Mouse (Mus musculus): ENCODE results near the gene Lpp. TPM values are rescaled to one million over a fixed set of nuclear protein-coding genes. Genes with fewer than 3 reads are reported as not detected.

The Lpp gene
- total RNA-seq, 4 experiments from 2014 or later: 54.0 to 80.8 (median 65.0) TPM

DNA sequence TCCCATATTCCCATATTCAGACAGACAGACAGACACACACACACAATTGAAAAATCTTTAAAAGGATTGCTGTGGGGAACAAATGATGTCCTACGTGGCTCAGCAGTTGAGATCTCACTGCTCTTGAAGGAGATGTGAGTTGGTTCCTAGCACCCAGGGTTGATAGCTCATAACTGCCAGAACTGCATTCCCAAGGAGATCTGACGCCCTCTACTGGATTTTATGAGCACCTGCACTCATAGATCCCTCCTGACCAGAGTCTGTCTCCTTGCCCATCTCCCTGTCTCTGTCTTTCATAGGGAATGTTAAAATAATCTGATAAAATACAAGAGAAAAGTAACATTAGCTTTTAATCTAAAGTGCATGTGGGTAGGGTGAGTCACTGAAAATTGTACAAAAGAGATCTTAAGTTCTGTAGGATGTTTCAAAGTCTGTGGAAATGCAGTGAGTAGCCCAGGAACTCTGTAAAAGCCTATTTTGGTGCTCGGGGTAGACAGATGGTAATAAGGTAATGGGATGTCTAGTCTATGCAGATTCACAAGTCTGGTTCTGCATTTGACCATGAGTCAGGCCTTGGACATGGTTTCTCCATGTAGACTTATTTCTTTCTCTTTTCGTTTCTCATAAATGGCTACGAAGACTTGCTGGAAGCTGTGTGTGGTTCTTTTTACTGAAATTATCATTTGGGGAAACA, 429.0 kb downstream of the Lpp start:
- DNase-seq: no peak

DNA sequence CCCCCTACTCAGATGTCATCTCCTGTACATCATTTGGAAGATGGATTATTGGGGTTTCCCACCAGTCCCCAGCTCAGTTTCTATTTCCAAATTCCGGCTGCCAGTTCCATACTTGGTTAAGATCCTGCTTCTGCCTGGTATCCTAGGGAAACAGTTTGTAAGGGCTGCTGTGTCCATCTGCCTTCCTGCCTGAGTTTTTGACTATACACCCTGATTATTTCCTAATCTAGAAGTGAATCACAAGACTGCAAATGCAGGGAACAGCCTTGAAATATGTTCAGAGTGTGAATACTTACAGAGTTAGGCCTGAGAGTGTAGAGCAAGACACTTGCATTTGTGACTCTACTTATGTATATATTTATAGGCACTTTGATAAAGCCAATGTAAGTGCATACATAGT, 429.6 kb downstream of the Lpp start:
- no peak for DNase-seq

DNA sequence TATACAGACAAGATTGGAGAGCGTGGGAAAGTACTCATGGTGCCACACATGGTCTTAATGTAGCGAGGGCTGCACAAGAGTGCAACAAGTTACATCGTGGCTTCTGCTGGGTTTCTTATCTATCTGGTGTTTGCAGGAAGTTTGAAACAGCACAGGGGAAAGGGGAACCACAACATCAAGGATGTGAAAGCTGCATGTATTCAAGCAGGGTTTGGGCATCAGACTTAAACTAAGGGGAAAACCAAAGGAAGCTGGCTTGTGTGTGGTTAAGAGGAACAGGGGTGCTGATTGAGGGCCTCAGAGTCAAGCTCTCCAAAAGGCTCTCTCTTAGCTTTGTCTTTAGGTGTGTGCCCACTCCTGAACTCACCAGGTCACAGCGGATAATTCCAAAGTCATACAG, 433.1 kb downstream of the Lpp start:
- no peak for DNase-seq

DNA sequence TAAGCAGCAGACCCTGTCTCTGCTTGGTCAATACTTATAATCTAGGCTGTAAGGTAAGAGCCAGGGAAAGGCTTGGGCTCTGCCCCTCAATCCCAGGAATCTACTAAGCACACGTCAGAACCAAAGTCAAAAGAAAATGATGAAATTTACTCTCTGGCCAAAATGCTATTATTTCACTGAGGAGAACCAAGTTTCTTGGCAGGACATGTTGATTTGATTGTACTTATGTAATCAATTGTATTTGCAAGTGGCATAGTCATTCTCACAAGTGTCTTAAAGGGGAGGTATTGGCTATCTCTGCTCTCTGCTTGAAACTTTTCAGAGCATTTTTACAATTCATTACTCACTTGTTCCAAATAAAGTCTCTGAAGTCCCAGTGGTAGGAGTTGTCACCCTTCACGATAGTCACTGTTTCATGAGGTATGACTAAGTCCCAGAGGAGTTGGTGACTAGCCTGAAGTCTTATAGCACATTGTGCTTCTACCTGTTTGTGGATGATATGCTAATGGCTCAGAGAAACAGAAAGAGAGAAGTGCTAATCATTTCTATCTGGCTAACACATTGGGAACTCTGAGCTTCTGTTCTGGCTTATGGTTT, 435.0 kb downstream of the Lpp start:
- no peak for DNase-seq

DNA sequence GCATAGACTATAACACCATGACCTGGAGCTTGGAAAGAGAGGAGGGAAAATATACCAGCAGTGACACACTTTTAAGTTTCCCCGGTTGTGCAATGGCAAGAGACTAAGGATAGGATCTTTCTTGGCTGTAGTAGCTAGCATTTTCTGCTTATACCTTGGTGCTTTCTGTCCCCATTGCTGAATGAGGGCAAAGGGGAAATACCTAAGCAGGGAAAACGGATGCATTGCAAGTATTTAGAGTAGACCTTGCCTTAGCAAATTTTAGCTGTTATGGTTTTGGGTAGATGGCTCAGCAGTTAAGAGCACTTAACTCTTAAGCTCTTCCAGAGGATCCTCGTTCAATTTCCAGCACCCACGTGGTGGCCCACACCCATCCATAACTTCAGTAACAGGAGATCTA, 436.6 kb downstream of the Lpp start:
- DNase-seq: no peak

DNA sequence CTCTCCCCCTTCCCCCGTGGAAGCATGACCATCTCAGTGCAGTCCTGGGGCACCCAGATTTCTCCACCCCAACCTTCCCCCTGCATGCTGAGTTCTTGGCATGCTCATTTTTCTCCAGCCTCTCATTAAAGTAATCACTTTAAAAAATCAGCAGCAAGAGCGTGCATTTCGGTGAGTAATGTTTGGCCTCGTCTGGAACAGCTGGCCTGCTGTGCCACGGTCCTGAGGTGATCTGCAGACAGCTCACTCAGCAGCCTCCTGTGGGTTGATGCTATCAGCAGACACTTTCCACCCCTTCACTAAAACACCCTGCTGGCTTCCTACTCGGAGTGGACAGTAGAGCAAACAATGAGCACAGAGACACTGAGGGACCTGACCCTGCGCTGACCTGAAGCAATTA, 437.6 kb downstream of the Lpp start:
- peak; percentile 13 for DNase-seq

DNA sequence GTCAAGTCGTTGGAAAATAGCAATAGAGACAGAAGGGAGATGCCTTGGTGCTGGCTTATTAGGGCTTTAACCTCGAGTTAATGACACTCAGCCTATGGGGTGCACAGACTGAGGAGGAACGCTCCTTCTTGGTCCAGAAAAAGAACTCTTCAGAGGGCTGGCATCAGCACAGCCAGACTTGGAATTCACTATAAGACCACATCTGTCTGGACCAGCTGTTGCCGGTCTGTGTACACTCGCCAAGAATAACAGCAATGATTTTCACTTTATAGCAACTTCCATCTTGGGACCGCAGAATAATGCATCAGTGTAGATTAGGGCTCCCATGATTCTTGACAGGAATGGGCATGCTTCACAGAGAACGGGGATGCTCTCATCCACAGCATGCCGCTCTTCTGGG, 439.9 kb downstream of the Lpp start:
- DNase-seq: no peak

DNA sequence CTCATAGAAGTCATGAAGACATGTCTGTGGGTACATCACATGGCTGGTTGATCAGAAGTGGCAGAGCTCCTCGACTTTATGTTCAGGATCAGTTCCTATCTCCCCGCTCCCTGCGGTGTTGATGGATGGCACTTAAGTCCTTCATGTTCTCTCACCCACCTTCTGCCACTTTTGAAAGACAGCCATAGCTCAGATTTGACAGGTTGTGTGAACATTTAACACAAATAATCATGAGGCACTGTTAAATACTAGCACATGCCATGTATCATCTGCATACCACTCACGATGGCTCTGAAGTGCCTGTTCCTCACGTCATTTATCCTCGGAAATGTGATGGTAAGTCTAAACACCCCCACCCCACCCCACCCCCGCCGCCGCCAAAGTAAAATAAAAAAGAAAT, 441.2 kb downstream of the Lpp start:
- DNase-seq: no peak

DNA sequence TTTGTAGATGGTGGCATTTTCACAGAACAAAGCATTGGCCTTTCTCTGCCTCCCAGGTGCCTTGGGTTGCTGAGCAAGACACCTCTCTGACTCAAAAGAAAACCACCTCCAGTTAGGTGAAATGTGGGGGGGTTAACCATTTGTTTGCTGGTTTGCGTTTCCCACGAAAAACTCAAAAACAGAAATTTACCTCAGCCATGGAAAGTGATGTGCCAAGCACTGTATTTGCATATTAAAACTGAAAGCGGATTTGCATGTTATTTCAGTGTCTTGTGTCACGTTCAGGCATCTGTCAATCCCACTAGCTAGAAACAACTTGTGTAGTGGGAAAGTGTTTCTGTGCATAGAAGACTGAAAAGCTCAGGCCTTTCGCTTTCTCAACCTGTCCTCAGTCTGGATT, 443.2 kb downstream of the Lpp start:
- no peak for DNase-seq

DNA sequence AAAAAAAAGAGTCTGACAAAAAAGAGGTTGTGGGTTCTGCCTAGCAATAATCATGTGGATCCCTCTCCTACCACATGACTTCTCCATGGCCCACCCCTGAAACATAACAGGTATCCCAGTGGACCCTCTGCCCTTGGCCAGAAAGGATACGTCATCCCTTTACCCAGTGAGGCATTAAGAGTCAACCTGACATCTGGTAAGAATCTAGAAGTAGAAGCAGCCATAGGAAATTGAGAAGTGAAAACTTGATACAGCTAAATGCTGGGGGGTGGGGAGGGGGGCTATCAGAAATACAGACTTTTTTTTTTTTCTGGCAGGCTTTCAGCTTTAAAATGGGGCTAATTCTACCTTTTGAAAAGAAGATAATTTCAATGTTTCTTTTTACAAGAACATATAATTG, 445.7 kb downstream of the Lpp start:
- no peak for DNase-seq

DNA sequence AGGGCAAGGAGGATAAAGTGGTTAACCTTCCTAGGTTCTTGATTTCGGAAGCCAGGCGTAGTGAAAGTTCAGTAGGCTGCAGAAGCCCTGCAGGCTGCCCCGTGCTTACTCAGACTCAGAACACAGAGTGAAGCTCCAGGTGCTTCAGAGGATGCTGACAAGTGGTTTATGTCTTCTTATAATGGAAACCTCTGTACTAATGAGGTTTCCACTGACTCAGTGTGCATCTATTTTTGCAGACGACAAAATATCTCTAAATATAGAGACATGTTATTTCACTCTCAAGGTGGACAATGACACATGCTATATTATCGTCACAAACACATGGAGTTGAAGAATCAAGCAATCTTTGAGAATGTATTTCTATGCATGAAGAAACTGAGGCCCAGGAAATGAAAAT, 446.8 kb downstream of the Lpp start:
- DNase-seq: no peak

DNA sequence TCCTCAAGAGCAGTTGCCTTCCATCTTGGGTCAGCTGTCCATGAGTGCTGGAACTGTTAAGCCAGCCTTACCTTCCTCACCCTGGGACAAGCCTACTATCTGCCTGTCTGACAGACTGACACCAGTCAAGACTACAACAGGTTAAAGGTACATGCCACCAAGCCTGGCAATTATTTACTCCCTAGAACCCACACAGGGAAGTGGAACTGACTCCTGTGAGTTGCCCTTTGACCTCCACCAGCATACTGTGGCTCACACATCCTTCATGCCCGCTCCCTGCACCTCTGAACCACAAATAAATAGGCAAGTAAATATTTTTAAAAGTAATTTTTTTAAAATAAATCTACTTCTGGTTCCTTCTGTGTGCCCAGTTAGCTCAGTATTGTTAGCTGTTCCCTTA, 452.8 kb downstream of the Lpp start:
- DNase-seq: no peak

DNA sequence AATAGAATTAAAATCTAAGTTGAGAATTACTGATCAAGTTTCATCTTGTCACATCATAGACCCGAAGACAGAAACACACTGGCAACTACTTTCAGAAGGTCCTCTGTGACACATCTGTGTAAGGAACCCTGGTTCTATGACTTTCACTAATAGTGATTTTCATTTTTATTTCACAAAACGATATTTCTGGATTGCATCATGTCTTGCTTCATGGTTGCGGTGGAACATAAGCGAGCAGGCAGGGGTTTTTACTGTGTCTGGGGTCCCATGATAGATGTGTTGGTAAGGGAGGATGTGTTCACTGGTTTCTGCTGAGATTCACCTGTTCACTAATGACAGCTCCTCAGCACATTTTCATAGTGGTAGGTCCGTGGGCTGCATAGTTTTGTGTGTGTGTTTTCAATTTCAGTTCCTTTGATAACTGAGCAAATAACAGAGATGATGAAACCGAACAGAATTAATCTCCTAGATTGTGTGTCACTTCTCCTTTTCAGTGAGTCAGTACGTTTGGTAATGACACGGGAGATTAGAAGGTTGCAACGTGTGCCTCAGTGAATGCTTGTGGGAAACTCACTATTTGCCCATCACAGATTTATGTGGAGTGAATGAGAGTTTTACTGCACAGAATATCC, 466.3 kb downstream of the Lpp start:
- DNase-seq: no peak

DNA sequence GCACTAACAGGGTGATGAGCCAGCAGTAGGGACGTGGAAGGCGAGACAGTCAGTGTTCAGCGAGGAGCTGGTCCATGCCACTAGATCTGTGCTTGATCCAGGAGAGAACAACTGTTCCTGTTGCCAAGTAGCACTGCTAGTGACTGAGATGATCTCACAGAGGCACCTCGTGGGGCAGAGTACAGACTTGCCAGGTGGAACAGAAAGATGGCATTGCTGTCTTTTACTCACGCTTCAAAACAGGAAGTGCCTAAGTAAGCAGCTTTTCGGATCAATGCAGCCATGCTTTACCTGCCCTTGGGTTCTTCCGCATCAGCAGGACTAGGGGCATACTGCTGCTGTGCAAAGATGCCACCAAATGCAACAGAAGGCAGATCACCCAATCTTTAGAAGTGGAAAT, 467.1 kb downstream of the Lpp start:
- no peak for DNase-seq

DNA sequence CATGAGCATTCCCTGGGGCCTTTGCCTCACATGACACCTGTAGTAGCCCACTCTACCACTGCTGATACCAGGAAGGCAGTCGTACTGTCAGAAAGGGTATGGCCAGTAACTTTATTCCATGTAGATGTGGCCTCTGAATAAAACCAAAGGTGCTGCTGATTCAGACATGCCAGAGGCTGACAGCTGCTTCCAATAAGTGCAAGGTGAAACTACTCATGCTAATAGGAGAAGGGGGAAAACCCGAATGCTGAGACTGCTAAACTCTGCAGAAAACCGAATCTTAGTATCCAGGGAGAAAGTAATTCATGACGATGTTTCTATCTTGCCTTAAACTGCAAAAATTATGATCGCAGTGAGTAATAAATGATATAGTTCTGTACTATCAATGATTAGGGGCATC, 468.1 kb downstream of the Lpp start:
- no peak for DNase-seq

DNA sequence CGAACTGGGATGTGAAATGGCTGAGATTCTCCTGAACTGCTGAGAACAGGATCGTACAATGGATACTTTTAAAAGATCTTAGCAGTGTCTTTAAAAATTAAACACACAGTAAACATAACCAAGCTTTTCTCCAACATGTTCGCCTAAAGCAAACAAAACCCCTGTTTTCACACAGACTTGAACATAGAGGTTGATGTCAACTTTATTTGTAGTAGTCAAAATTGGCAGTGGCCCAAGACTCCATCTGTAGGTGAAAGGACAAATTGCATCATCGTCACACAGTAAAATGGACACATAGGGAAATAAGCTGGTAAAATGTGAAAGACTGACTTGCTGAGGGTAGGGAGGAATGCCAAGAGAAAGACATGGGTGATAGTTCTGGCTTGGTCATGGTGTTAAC, 480.9 kb downstream of the Lpp start:
- no peak for DNase-seq

DNA sequence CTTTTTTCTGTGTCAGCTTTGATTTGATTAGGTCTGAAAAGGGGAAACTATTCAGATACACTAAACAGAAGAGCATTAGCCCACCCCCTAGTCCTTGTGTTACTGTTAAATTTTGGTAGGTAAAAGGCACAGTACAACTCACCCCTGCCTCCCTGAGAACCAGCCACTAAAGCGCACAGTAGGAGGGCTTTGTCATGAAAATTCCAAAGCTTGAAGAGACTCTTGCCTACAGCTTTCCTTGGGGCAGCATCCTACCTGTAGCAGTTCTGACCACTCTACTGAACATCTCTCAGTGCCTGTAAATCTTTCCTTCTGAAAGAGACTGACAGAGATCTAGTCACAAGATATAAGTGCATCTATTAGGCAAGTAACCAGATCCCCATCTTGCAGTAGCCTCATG, 482.4 kb downstream of the Lpp start:
- DNase-seq: no peak

DNA sequence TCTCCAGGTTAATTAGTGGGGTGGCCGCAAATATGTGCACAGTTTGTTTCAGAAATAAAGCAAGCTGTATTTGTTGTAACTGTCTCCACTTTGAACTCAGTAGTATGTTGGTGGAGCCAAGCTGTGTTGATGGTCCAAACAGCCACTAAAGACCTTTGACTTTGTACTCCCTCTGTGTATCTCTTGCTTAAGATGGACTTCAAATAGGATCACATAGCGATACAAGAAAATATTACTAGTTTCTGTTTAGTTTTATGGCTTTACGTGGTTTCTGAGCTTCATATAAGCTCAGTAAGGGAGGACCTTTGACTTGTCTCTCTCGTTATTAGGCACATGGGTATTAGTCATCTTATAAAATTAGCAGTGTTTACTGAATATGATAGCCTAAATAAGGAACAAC, 485.7 kb downstream of the Lpp start:
- no peak for DNase-seq

DNA sequence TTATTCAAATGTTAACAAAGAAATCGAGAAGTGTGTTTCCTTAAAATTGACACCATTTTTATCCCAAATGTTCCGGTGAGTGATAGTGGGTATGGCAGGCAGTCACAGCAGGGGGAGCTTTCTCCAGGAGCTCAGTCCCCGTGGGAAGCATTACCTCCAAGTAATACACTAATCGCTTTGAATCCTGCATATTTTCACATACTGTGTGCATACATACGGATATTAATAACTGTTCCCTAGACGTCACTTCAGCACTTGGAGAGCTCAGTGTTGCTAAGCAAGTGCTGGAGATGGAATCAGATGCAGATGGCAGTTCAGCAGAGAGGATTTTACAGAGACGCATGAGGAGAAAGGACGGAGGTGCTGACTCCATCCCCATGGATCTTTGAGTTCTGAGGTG, 487.4 kb downstream of the Lpp start:
- no peak for DNase-seq

DNA sequence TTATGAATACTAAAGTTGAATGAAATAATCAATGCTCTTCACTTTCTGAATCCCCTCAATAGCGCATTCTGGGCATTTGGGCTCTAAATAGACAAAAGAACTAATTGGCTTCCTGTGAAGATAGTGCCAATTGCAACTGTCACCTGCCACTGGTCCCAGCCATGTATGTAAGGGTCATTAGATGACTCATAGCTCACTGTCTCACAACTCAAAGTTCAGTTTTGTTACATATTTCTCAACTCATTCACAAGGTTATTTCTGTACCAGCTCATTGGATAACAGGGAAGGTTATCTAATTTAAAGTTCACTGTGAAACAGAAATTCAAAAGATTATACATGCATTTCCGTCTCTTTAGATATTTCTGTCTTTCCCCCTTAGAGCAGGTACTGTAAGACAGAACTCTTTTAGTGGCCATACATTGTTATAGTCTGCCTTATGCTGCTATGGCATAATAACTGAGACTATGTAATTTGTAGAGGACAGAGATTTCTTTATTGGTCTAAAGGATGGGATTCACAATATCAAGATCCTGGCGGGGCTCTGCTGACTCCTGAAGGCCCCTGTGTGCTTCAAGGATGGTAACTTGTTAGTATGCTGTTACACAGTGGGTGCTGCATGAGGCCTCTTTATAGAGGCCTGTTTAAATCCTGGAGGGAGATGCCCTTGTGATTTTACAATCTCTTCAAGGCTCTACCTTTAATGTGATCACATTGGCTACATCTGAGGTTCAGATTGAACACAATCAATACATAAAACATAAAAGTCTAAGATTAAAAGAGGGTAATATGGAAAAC, 488.9 kb downstream of the Lpp start:
- no peak for DNase-seq

DNA sequence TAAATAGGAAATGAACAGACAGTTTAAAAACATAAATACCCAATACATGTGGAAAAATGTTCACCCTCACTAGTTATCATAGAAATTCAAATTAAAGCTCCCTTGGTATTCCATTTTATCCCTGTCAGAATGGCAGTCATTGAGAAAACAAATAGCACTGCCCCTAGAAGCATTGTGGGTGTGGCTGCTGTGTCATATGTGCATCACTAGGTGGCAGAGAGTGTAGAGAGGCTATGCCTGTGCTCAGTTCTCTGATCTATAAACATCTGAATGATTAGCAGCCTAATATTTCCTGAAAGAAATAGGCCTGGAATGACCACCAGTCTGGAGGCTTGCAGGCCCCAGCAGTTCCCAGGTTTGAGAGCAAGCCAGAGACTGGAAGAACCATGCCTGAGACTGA, 490.7 kb downstream of the Lpp start:
- DNase-seq: no peak

DNA sequence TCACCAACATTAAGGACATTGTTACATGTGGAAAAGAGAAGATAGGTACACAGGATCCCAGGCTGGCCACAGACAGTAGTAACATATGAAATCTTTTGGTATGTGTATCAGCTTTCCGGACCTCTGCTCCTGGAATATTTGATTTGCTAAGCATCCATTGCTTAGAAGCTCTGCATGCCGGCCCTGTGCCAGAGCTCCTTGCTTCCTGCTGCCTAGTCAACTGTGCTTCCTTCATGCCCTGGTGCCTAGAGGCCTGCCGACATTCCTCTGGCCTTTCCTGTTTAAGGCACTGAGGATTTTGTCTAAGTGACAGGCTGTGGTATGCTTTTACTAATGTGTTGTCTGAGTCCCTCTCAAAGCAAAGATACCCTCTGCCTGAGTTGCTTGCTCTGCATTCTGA, 493.0 kb downstream of the Lpp start:
- no peak for DNase-seq

DNA sequence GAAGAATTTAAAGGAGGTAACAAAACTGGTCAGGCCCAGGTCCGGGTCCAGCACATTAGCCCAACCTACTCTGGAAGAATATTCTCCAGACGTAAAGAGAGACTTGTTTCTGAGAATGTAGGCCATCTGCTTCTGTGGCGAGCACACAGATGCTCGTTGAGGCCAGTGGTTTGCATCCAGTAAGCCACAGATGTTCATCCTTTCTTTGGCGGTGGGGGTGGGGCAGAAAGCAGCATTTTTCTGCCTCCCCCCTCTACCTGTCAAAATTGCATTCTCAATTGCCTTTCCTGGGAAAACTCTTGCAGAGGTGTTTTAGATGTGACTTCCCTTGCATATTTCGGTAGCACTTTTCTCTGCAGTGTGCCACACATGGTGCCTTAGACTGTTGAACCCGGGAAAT, 493.6 kb downstream of the Lpp start:
- no peak for DNase-seq

DNA sequence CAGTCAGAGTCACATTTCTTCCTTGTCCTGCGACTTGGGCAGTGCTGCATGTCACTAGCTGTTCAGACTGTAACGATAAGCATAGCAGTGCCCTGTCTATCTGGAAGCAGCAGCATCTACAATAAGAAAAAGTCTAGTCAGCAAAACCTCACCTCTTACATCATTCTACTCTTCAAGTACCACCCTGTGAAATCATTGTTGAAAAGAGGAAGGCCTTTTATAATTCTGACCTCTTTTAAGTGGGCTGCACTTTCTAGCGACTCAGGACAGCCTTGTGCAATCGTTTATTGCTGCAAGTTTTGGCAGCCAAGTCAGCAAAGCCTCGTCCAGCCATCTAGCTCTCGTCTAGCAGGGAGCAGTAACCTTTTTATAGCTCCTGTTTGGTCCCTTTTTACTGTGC, 498.1 kb downstream of the Lpp start:
- DNase-seq: peak; percentile 61

Measured in adrenal gland, adult 8-10 months (tissue).